Mouse (Mus musculus): Measurements from ENCODE around the gene Slc4a7. TPM values are rescaled to one million over a fixed set of nuclear protein-coding genes. Genes with fewer than 3 reads are reported as not detected.
A peak's percentile ranks its signal among the peaks of the same experiment; 100 is the strongest.

Gene Slc4a7
- 26.3 and 32.0 TPM in 2 replicates for polyA plus RNA-seq (2016; fragmentation: Nextera tagmentation; extraction: Ambion mirVana)

GRCm38 (mm10) chr14:14701710-14702329 lies at the start of gene Slc4a7:
Gene Slc4a7, plus strand, starts transcription at chr14:14702279.
- 90% methylated on average over 5 of the region's 5 CpGs for WGBS

GRCm38 (mm10) chr14:14670597-14670996 lies 31.5 kb upstream of the Slc4a7 start:
- no peak overlapping the region for H3K4me2 ChIP-seq
- H3K9me3 ChIP-seq = no peaks in the 10 kb centered on the region
- no peaks in the 10 kb centered on the region for H3K36me3 ChIP-seq
- H3K27me3 ChIP-seq = no peaks in the 10 kb centered on the region
- WGBS = 88% methylated on average over 1 of the region's 1 CpGs
- no peak overlapping the region for H3K27ac ChIP-seq
- H3K9ac ChIP-seq (replicated peaks) = no peak overlapping the region
- H3K4me1 ChIP-seq (replicated peaks) = no peaks in the 10 kb centered on the region
- no peak for ATAC-seq (ENCODE audit: insufficient number of reproducible peaks, insufficient read depth, low FRiP score, low TSS enrichment, low read depth)
- no peak overlapping the region for H3K4me3 ChIP-seq (replicated peaks)

More at GRCm38 (mm10) chr14:14701710-14702329, at the start of gene Slc4a7:
- Histone ChIP-seq H3K4me2 (peak within 1 kb of the TSS; percentile 64), H3K36me3 (no peaks in the 10 kb centered on the region), H3K9ac (replicated peaks) (peak within 1 kb of the TSS; percentile 95), H3K27me3 (no peaks in the 10 kb centered on the region), H3K27ac (peak within 1 kb of the TSS; percentile 99), H3K4me3 (replicated peaks) (peak within 1 kb of the TSS; percentile 82), H3K9me3 (no peaks in the 10 kb centered on the region), H3K4me1 (replicated peaks) (peaks cover 17% of the 10 kb centered on the region)
- ATAC-seq (ENCODE audit: insufficient number of reproducible peaks, insufficient read depth, low FRiP score, low TSS enrichment, low read depth) = no peak

DNA sequence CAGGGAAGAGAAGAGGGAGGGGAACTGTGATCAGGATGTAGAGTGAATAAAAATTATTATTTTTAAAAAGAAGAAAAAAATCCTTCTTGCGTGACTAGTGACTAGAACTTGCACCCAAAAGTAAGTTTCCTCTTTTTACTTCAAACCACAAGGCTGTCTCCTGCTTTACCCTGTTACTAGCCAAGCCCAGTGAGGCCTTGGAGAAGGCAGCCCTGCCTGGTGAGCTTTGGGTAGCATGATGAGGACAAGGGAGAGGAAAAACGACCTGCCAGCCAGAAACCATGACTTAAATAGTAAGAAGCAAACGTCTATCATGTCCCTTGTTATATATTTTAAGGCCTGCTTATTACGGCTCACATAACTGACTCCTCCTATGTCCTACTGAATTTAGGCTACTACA lies 20.5 kb upstream of the Slc4a7 start:
- no peak for ATAC-seq (ENCODE audit: insufficient number of reproducible peaks, insufficient read depth, low FRiP score, low TSS enrichment, low read depth)
- Histone ChIP-seq H3K36me3 (no peaks in the 10 kb centered on the region), H3K27me3 (no peaks in the 10 kb centered on the region), H3K27ac (no peak overlapping the region), H3K9ac (replicated peaks) (no peak overlapping the region), H3K4me2 (no peak overlapping the region), H3K4me3 (replicated peaks) (no peak overlapping the region), H3K4me1 (replicated peaks) (no peaks in the 10 kb centered on the region), H3K9me3 (no peaks in the 10 kb centered on the region)
- 61% methylated on average over 4 of the region's 4 CpGs for WGBS

DNA sequence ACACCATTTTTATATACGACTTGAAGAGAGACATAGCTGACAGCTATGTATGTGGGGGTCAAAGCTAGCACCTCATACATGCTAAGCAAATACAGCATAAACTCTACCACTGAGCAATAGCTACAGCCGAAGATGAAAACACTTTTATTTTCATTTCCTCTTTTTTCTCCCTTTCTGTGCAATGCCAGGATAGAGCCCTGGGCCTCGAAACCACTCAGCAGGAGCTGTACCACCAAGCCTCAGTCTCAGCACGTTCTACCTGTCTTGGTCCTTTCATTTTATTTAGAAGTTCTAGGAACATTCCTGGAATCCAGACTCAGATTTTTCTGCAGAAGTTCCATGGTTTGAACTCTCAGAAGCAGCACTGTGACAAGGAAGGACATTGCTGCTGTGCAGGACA lies 17.3 kb upstream of the Slc4a7 start:
- no peak overlapping the region for H3K27ac ChIP-seq
- no peaks in the 10 kb centered on the region for H3K36me3 ChIP-seq
- H3K4me3 ChIP-seq (replicated peaks) = no peak overlapping the region
- no peak overlapping the region for H3K9ac ChIP-seq (replicated peaks)
- H3K9me3 ChIP-seq = no peaks in the 10 kb centered on the region
- no peaks in the 10 kb centered on the region for H3K27me3 ChIP-seq
- WGBS = 72% methylated on average over 4 of the region's 4 CpGs
- ATAC-seq (ENCODE audit: insufficient number of reproducible peaks, insufficient read depth, low FRiP score, low TSS enrichment, low read depth) = no peak
- no peak overlapping the region for H3K4me2 ChIP-seq
- no peaks in the 10 kb centered on the region for H3K4me1 ChIP-seq (replicated peaks)

- Histone ChIP-seq H3K36me3 (no peaks in the 10 kb centered on the region), H3K27me3 (no peaks in the 10 kb centered on the region), H3K4me2 (no peak overlapping the region), H3K9ac (replicated peaks) (no peak overlapping the region), H3K9me3 (no peaks in the 10 kb centered on the region), H3K27ac (no peak overlapping the region), H3K4me1 (replicated peaks) (no peaks in the 10 kb centered on the region), H3K4me3 (replicated peaks) (no peak overlapping the region)
- WGBS = 78% methylated on average over 7 of the region's 7 CpGs
- ATAC-seq (ENCODE audit: insufficient number of reproducible peaks, insufficient read depth, low FRiP score, low TSS enrichment, low read depth) = no peak
Observed at GRCm38 (mm10) chr14:14686101-14686551, 16.0 kb upstream of the Slc4a7 start.

- WGBS = 79% methylated on average over 7 of the region's 7 CpGs
- ATAC-seq (ENCODE audit: insufficient number of reproducible peaks, insufficient read depth, low FRiP score, low TSS enrichment, low read depth) = no peak
Observed at GRCm38 (mm10) chr14:14687258-14687890, 14.7 kb upstream of the Slc4a7 start.

GRCm38 (mm10) chr14:14702399-14703345 lies 593 bp downstream of the Slc4a7 start:
- peaks cover 17% of the 10 kb centered on the region for H3K4me1 ChIP-seq (replicated peaks)
- H3K4me3 ChIP-seq (replicated peaks) = peak overlapping the region; percentile 82
- peak overlapping the region; percentile 99 for H3K27ac ChIP-seq
- under 1% methylated on average over 61 of the region's 85 CpGs for whole genome bisulfite sequencing
- H3K36me3 ChIP-seq = no peaks in the 10 kb centered on the region
- peak; percentile 96 for ATAC-seq (ENCODE audit: insufficient number of reproducible peaks, insufficient read depth, low FRiP score, low TSS enrichment, low read depth)
- H3K9ac ChIP-seq (replicated peaks) = peak overlapping the region; percentile 95
- H3K27me3 ChIP-seq = no peaks in the 10 kb centered on the region
- no peaks in the 10 kb centered on the region for H3K9me3 ChIP-seq
- peak overlapping the region; percentile 64 for H3K4me2 ChIP-seq

More at GRCm38 (mm10) chr14:14687258-14687890, 14.7 kb upstream of the Slc4a7 start:
- H3K4me2 ChIP-seq = no peak overlapping the region
- no peak overlapping the region for H3K4me3 ChIP-seq (replicated peaks)
- no peak overlapping the region for H3K9ac ChIP-seq (replicated peaks)
- H3K9me3 ChIP-seq = no peaks in the 10 kb centered on the region
- no peaks in the 10 kb centered on the region for H3K36me3 ChIP-seq
- no peaks in the 10 kb centered on the region for H3K27me3 ChIP-seq
- no peaks in the 10 kb centered on the region for H3K4me1 ChIP-seq (replicated peaks)
- no peak overlapping the region for H3K27ac ChIP-seq

DNA sequence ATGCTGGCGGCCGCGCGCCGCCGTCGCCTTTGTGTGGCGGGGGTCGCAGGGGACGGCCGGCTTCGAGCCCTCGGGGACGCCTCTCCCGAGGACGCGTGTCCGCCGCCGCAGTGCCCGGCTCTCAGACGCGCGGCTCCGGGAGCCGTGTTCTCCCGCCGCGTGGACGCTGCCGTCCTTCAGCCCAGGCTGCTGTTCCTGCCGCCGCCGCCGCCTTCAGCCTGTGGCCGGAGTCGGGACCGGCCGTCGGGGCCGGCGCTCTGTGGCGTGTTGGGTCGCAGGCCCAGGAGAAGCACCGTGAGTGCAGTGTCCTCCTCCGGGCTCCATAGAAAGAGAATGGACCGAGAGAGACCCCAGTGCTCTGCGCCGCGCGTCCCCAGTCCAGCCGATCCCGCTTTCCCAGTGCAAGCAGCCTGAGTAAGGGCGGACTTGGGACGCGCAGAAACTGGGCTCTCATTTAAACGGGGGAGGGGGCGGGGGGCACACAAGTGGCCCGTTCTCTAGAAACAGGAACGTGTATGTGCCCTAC lies 1.3 kb downstream of the Slc4a7 start:
- ATAC-seq (ENCODE audit: insufficient number of reproducible peaks, insufficient read depth, low FRiP score, low TSS enrichment, low read depth) = peak; percentile 50
- H3K4me3 ChIP-seq (replicated peaks) = peak overlapping the region; percentile 82
- under 1% methylated on average over 49 of the region's 60 CpGs for WGBS
- H3K9ac ChIP-seq (replicated peaks) = peak overlapping the region; percentile 95
- peak overlapping the region; percentile 64 for H3K4me2 ChIP-seq
- H3K27me3 ChIP-seq = no peaks in the 10 kb centered on the region
- peaks cover 3% of the 10 kb centered on the region; the same call in 1 of the 2 replicates for H3K36me3 ChIP-seq
- H3K27ac ChIP-seq = peak overlapping the region; percentile 99
- no peaks in the 10 kb centered on the region for H3K9me3 ChIP-seq
- H3K4me1 ChIP-seq (replicated peaks) = peaks cover 17% of the 10 kb centered on the region

- H3K4me3 ChIP-seq (replicated peaks) = peak overlapping the region; percentile 82
- peak overlapping the region; percentile 64 for H3K4me2 ChIP-seq
- no peak overlapping the region for H3K27ac ChIP-seq
- peaks cover 13% of the 10 kb centered on the region; the same call in 1 of the 2 replicates for H3K36me3 ChIP-seq
- no peaks in the 10 kb centered on the region for H3K27me3 ChIP-seq
- 88% methylated on average over 2 of the region's 2 CpGs for WGBS
- H3K9ac ChIP-seq (replicated peaks) = 0 out of 2 replicates have a peak overlapping the region, but pooled peaks have one; percentile 18
- no peak for ATAC-seq (ENCODE audit: insufficient number of reproducible peaks, insufficient read depth, low FRiP score, low TSS enrichment, low read depth)
- peaks cover 17% of the 10 kb centered on the region for H3K4me1 ChIP-seq (replicated peaks)
- H3K9me3 ChIP-seq = no peaks in the 10 kb centered on the region
Observed at GRCm38 (mm10) chr14:14704651-14705050, 2.6 kb downstream of the Slc4a7 start.

- peaks cover 17% of the 10 kb centered on the region for H3K4me1 ChIP-seq (replicated peaks)
- peak overlapping the region; percentile 82; the same call in 1 of the 2 replicates for H3K4me3 ChIP-seq (replicated peaks)
- no peak overlapping the region for H3K9ac ChIP-seq (replicated peaks)
- no peaks in the 10 kb centered on the region for H3K27me3 ChIP-seq
- peak overlapping the region; percentile 64 for H3K4me2 ChIP-seq
- no peaks in the 10 kb centered on the region for H3K9me3 ChIP-seq
- H3K36me3 ChIP-seq = peaks cover 13% of the 10 kb centered on the region; the same call in 1 of the 2 replicates
- ATAC-seq (ENCODE audit: insufficient number of reproducible peaks, insufficient read depth, low FRiP score, low TSS enrichment, low read depth) = no peak
- 82% methylated on average over 3 of the region's 3 CpGs for WGBS
- no peak overlapping the region for H3K27ac ChIP-seq
Observed at GRCm38 (mm10) chr14:14705126-14705525, 3.0 kb downstream of the Slc4a7 start.
